Mouse (Mus musculus) mesoderm, embryonic 11.5 days (tissue): ENCODE results near the gene Smarca5.

ENCODE experiments used
- DNase-seq: peaks from one replicate; pipeline ENCODE4 v3.0.0-alpha.2; 2012; ENCODE audit warnings: low read depth, low spot score

Gene Smarca5

GRCm38 (mm10) chr8:80739155-80739924 lies at the start of gene Smarca5:
Gene Smarca5, minus strand, starts transcription at chr8:80739497.
- peak; percentile 93 for DNase-seq

DNA sequence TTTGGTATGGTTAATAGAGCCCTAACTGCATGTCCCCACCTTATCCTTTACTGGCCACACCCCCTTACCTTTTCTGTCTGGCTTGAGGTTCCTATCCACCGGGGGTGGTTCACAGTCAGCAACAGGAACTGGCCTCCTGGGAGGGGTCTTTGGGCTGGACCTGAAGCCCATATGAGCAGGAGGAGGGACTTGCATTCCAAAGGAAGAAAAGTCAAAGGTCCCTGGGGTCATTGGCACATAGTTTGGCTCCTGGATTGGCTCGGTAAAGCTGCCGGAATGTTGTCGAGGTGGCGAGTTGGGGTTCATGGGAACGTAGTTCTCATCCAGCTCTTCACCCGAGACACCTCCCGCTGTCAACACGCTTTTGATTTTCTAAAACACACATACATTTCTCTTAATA lies 45.3 kb upstream of the Smarca5 start:
- no peak for DNase-seq

DNA sequence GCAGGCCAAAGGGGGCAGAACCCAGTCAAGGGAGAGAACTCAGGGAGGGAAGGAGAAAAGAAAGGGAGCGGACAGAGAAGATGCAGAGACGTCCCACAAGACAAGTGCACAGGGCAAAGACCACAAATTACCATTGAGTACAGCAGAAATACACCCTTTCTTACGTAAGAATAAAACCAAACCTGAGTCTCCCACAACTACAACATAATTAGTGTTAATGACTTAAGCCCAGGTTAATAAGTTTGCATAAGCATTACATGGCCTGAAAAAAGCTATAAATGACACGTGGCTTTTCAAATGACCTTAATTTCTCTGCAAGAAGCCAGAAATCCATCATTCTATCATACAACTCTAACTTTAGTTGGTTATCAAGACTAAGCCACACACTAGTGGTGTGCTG lies 44.0 kb upstream of the Smarca5 start:
- no peak for DNase-seq

- no peak for DNase-seq
These were observed 42.0 kb upstream of the Smarca5 start for GRCm38 (mm10) chr8:80781338-80781737.

DNA sequence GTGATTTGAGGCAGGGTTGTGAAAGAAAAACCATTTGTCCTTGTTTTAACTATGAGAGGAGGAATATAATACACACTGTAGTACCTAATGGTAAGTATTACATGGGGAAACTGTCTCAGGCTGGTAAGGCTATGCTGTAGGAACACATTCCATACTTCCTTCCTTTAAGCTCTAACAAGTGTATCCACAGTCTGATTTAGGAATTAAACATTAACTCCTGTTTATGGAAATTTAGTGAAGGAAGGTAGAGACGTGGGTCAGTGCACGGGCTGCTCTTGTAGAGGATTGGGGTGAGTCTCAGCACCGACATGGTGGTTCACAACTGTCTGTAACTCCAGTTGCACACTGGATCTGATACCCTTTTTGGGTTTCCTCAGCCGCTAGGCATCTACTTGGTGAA lies 41.0 kb upstream of the Smarca5 start:
- no peak for DNase-seq

- peak; percentile 10 for DNase-seq
These were observed 37.1 kb upstream of the Smarca5 start for GRCm38 (mm10) chr8:80776436-80776835.

DNA sequence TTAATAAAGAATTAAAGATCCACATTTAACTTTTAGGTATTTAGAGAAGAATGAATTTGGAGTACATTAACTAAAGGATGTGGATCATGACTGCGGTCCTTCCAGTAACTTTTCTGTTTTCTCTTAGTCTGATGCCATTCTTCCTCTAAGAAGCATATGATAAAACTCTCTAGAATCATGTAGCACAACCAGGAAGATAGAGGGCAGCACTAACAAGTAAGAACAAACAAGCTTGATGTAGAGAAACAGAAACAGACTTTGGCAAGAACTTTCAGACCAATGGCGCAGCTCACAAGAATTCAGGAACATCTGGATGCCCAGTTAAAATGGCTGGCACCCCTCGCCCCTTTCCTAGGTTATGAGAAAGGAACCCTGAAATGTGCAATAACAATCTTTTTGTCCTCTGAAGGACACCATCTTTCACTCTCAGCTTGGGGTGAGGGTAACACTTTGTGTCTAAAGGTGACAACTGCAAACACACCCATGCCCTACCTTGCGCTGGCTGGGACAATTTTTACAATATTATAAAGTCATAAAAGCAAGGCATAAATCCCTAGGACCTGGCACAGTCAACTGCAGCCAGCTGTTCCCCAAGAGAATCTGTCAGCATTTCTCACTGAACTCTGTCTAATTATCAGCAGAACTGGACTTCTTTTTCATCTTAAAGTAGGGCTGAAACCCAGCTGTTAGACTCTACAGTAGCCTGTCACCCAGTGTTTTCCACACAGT lies 33.6 kb upstream of the Smarca5 start:
- no peak for DNase-seq

DNA sequence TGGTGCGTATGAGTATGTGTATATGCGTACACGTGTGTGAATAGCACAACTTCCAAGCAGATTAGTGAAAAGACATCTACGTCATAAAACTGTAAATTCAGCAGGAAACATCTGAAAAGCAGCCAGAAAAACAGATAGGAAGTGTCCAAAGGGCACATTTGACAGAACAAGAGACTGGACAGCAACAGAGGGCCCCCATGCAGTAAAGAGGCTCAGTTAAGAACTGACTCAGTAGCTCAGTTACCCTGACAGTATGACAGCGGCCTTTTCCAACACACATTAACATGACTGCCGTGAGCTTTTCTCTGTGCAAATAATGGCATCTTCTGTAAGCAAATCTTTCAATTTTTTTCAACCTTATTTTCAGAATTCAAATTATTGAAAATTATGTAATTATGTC lies 29.2 kb upstream of the Smarca5 start:
- DNase-seq = no peak

DNA sequence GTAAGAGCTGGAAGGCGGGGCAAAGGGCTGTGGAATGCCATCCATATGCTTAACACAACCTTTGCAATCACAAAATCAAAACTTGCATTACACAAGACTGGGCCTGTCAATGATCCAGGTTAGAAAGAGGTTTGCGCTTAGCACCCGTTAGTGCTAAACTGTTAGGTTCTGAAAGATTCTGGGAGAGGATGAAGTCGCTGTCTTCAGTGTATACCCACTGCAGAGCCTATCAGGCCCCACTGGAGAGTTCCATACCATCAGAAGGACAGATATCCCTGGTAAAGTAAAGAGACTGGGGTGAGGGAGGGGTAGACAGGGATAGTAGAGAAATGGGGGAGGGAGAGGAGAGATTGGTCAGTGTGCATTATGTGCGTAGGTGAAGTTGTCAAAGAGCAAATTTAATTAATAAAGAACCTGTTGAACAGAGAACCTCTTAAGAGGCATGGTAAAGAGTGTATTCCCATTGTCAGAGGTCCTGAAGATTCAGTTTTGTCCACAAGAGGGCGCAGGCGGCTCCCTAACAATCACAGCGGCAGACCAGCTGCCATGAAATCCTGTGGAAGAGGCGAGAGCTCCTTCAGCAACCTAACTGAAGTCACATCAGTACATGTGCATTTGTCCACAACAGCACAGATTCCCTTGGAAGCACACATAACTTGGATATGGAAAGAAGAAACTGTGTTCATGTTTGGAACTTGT lies 13.9 kb upstream of the Smarca5 start:
- peak; percentile 86 for DNase-seq

GRCm38 (mm10) chr8:80752429-80752828 lies 13.1 kb upstream of the Smarca5 start:
- DNase-seq = no peak

DNA sequence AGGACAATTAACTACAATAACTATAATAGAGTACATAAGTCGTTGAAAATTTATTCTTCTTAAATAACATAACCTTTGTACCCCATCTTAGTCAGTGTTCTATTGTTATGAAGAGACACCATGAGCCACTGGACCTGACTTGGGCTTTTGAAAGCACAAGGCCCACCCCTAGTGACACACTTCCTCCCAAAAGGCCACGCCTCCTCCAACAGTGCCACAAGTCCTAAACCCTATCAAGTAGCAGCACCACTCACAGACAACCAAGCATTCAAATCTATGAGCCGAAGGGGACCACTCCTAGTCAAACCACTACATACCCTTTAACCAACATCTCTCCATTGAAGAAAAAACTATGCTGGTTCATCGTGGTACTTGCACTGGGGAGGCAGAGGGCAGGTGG lies 9.8 kb upstream of the Smarca5 start:
- DNase-seq = no peak

DNA sequence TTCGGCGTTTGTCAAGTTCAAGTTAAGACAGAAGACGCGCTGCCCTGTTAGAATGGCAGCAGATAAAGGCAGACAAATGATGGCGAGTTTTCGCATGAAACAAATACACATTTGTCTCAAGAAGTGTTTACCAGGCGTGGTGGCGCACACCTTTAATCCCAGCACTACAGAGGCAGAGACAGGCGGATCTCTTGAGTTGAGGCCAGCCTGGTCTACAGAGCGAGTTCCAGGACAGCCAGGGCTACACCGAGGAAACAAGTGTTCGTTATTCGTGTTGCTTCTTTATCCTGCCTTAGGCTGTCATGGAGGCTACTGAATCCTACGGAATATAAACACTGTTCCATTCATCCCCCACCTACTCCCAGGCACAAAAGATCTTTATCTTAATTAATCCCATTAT lies 635 bp upstream of the Smarca5 start:
- peak; percentile 7 for DNase-seq

DNA sequence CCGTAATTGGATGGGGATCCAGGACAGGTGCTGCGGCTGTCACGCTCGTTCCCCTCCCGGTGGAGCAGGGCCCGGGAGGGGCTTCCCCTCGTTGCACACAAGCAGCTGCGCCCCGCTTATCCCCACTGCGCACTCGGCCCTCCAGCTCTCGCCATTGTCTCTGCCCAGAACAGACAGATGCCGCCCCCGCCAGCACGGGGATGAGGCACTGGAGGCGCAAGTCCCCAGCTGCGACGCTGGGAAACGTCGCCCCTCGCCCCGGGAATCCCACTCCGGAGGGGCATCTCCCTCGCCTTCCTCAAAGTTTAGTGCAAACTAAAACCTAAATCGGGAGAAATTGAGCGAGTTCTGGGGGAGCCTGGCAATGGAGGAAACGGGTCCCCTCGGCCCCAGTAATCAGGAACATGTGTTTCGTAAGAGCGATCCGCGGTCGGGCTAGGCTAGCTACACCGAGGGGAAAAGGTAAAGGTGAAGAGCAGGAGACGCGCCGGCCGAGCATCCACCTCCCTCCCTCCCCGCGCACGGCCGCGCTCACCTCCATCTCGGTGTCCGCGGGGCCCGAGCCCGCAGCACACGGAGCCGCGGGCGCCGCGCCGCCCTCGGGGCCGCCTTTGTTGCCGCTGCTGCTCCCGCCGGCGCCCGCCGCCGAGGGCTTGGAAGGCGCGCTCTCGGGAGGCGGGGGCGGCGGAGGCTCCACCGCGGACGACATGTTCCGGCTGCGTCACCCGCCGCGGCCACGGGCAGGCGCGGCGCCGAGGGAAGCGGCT lies 726 bp downstream of the Smarca5 start:
- peak; percentile 71 for DNase-seq

DNA sequence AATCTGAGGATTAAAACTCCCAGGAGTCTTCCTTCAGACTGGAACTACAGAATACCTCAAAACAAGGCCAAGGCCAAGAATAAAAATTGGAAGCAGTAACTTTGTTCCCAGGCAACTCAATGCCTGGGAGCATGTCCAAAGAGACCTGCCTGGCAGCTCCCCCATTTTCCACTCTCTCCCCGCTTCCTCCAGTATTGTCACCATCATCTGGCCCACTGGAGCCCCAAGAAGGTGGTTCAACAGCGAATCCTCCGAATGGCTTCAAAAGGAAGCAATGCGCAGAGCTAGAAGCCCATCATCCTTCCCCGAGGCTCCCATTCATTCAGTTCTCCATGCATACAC lies 1.3 kb downstream of the Smarca5 start:
- no peak for DNase-seq

GRCm38 (mm10) chr8:80732326-80732725 lies 7.0 kb downstream of the Smarca5 start:
- DNase-seq = no peak

- no peak for DNase-seq
These were observed 24.8 kb downstream of the Smarca5 start for GRCm38 (mm10) chr8:80714461-80714860.

- peak; percentile 17 for DNase-seq
These were observed 28.5 kb downstream of the Smarca5 start for GRCm38 (mm10) chr8:80710670-80711400.

- peak; percentile 41 for DNase-seq
These were observed 51.2 kb downstream of the Smarca5 start for GRCm38 (mm10) chr8:80688141-80688540.

- DNase-seq = no peak
These were observed 55.5 kb downstream of the Smarca5 start for GRCm38 (mm10) chr8:80683756-80684335.

GRCm38 (mm10) chr8:80682594-80682993 lies 56.7 kb downstream of the Smarca5 start:
- no peak for DNase-seq
